Mouse (Mus musculus): ENCODE measurements around the gene Rragc. TPM values are rescaled to one million over a fixed set of nuclear protein-coding genes. Genes with fewer than 3 reads are reported as not detected.
"Not testable (repeated sequence)": the region's sequence is repeated elsewhere in the genome, so short reads cannot be mapped to it uniquely, and the experiment has no call there.

The Rragc gene
- polyA plus RNA-seq, 1 experiment from 2014 or later, result 34.2 TPM

- Histone ChIP-seq H3K27me3 (ENCODE audit: poor library complexity, severe bottlenecking) (no peaks in the 10 kb centered on the region), H3K4me3 (no peak overlapping the region), H3K36me3 (replicated peaks) (peaks cover 96% of the 10 kb centered on the region), H3K9me3 (no peaks in the 10 kb centered on the region), H3K4me1 (no peaks in the 10 kb centered on the region), H3K27ac (no peak overlapping the region)
- no peak for DNase-seq (ENCODE audit: extremely low spot score, low spot score)
These were observed 10.7 kb downstream of the Rragc start for GRCm38 (mm10) chr4:123927961-123928360.

GRCm38 (mm10) chr4:123929994-123930393 lies 12.7 kb downstream of the Rragc start:
- DNase-seq (ENCODE audit: extremely low spot score, low spot score), result no peak
- H3K4me3 ChIP-seq, result no peak overlapping the region
- no peaks in the 10 kb centered on the region for H3K4me1 ChIP-seq
- 94% methylated on average over 4 of the region's 4 CpGs for WGBS
- no peak overlapping the region for H3K27ac ChIP-seq
- H3K36me3 ChIP-seq (replicated peaks), result peaks cover 93% of the 10 kb centered on the region
- no peaks in the 10 kb centered on the region for H3K9me3 ChIP-seq
- H3K27me3 ChIP-seq (ENCODE audit: poor library complexity, severe bottlenecking), result no peaks in the 10 kb centered on the region

GRCm38 (mm10) chr4:123934306-123934705 lies 17.1 kb downstream of the Rragc start:
- Histone ChIP-seq H3K9me3 (no peaks in the 10 kb centered on the region), H3K4me3 (no peak overlapping the region), H3K27me3 (ENCODE audit: poor library complexity, severe bottlenecking) (no peaks in the 10 kb centered on the region), H3K27ac (no peak overlapping the region), H3K36me3 (replicated peaks) (peaks cover 77% of the 10 kb centered on the region), H3K4me1 (no peaks in the 10 kb centered on the region)
- DNase-seq (ENCODE audit: extremely low spot score, low spot score), result no peak
- 92% methylated on average over 4 of the region's 4 CpGs for WGBS

- no peak for DNase-seq (ENCODE audit: extremely low spot score, low spot score)
- Histone ChIP-seq H3K9me3 (no peaks in the 10 kb centered on the region), H3K4me1 (no peaks in the 10 kb centered on the region), H3K36me3 (replicated peaks) (peaks cover 59% of the 10 kb centered on the region), H3K27me3 (ENCODE audit: poor library complexity, severe bottlenecking) (no peaks in the 10 kb centered on the region), H3K27ac (no peak overlapping the region), H3K4me3 (no peak overlapping the region)
- WGBS, result 92% methylated on average over 7 of the region's 7 CpGs
These were observed 18.8 kb downstream of the Rragc start for GRCm38 (mm10) chr4:123936059-123936458.

GRCm38 (mm10) chr4:123939838-123940237 lies 22.6 kb downstream of the Rragc start:
- peak; percentile 82 for DNase-seq (ENCODE audit: extremely low spot score, low spot score)
- H3K27ac ChIP-seq, result no peak overlapping the region
- H3K36me3 ChIP-seq (replicated peaks), result peaks cover 25% of the 10 kb centered on the region
- no peaks in the 10 kb centered on the region for H3K9me3 ChIP-seq
- 7% methylated on average over 4 of the region's 4 CpGs for WGBS
- H3K27me3 ChIP-seq (ENCODE audit: poor library complexity, severe bottlenecking), result no peaks in the 10 kb centered on the region
- H3K4me1 ChIP-seq, result no peaks in the 10 kb centered on the region
- no peak overlapping the region for H3K4me3 ChIP-seq

- H3K4me1 ChIP-seq; H3K27ac ChIP-seq; H3K27me3 ChIP-seq (ENCODE audit: poor library complexity, severe bottlenecking); DNase-seq (ENCODE audit: extremely low spot score, low spot score); H3K4me3 ChIP-seq; H3K9me3 ChIP-seq: not testable (repeated sequence)
- 84% methylated on average over 7 of the region's 7 CpGs for WGBS
- H3K36me3 ChIP-seq (replicated peaks), result peaks cover 14% of the 10 kb centered on the region
These were observed 23.6 kb downstream of the Rragc start for GRCm38 (mm10) chr4:123940878-123941277.

GRCm38 (mm10) chr4:123946701-123947100 lies 29.5 kb downstream of the Rragc start:
- no peak for DNase-seq (ENCODE audit: extremely low spot score, low spot score)
- H3K4me1 ChIP-seq, result no peaks in the 10 kb centered on the region
- 88% methylated on average over 4 of the region's 4 CpGs for WGBS
- no peaks in the 10 kb centered on the region for H3K9me3 ChIP-seq
- no peaks in the 10 kb centered on the region for H3K36me3 ChIP-seq (replicated peaks)
- H3K27me3 ChIP-seq (ENCODE audit: poor library complexity, severe bottlenecking), result peaks cover 20% of the 10 kb centered on the region
- H3K4me3 ChIP-seq, result no peak overlapping the region
- no peak overlapping the region for H3K27ac ChIP-seq

GRCm38 (mm10) chr4:123947149-123947548 lies 29.9 kb downstream of the Rragc start:
- Histone ChIP-seq H3K4me1 (no peaks in the 10 kb centered on the region), H3K27me3 (ENCODE audit: poor library complexity, severe bottlenecking) (peaks cover 24% of the 10 kb centered on the region), H3K36me3 (replicated peaks) (no peaks in the 10 kb centered on the region), H3K4me3 (no peak overlapping the region), H3K9me3 (no peaks in the 10 kb centered on the region), H3K27ac (no peak overlapping the region)
- 83% methylated on average over 5 of the region's 5 CpGs for WGBS
- no peak for DNase-seq (ENCODE audit: extremely low spot score, low spot score)

GRCm38 (mm10) chr4:123948901-123949300 lies 31.7 kb downstream of the Rragc start:
- WGBS, result 92% methylated on average over 6 of the region's 6 CpGs
- Histone ChIP-seq H3K4me1 (no peaks in the 10 kb centered on the region), H3K9me3 (no peaks in the 10 kb centered on the region), H3K27me3 (ENCODE audit: poor library complexity, severe bottlenecking) (peaks cover 25% of the 10 kb centered on the region), H3K36me3 (replicated peaks) (no peaks in the 10 kb centered on the region), H3K4me3 (no peak overlapping the region), H3K27ac (no peak overlapping the region)
- no peak for DNase-seq (ENCODE audit: extremely low spot score, low spot score)

GRCm38 (mm10) chr4:123949649-123950048 lies 32.4 kb downstream of the Rragc start:
- WGBS, result 81% methylated on average over 10 of the region's 10 CpGs

GRCm38 (mm10) chr4:123952059-123952458 lies 34.8 kb downstream of the Rragc start:
- WGBS, result 60% methylated on average over 8 of the region's 8 CpGs
- Histone ChIP-seq H3K27ac (no peak overlapping the region), H3K36me3 (replicated peaks) (no peaks in the 10 kb centered on the region), H3K27me3 (ENCODE audit: poor library complexity, severe bottlenecking) (peaks cover 49% of the 10 kb centered on the region), H3K4me3 (no peak overlapping the region), H3K4me1 (peaks cover 7% of the 10 kb centered on the region), H3K9me3 (no peaks in the 10 kb centered on the region)
- DNase-seq (ENCODE audit: extremely low spot score, low spot score), result no peak

More at GRCm38 (mm10) chr4:123949649-123950048, 32.4 kb downstream of the Rragc start:
- H3K4me3 ChIP-seq, result no peak overlapping the region
- peaks cover 29% of the 10 kb centered on the region for H3K27me3 ChIP-seq (ENCODE audit: poor library complexity, severe bottlenecking)
- no peaks in the 10 kb centered on the region for H3K36me3 ChIP-seq (replicated peaks)
- H3K9me3 ChIP-seq, result no peaks in the 10 kb centered on the region
- no peak overlapping the region for H3K27ac ChIP-seq
- DNase-seq (ENCODE audit: extremely low spot score, low spot score), result no peak
- H3K4me1 ChIP-seq, result no peaks in the 10 kb centered on the region

GRCm38 (mm10) chr4:123956703-123957491 lies 39.7 kb downstream of the Rragc start:
- Histone ChIP-seq H3K27me3 (ENCODE audit: poor library complexity, severe bottlenecking) (peaks cover 52% of the 10 kb centered on the region), H3K4me3 (peak overlapping the region; percentile 39), H3K4me1 (peaks cover 22% of the 10 kb centered on the region), H3K36me3 (replicated peaks) (no peaks in the 10 kb centered on the region), H3K27ac (peak overlapping the region; percentile 56; the same call in 1 of the 2 replicates), H3K9me3 (no peaks in the 10 kb centered on the region)
- peak; percentile 85 for DNase-seq (ENCODE audit: extremely low spot score, low spot score)
- 6% methylated on average over 31 of the region's 31 CpGs for WGBS

GRCm38 (mm10) chr4:123957492-123957808 lies 40.2 kb downstream of the Rragc start:
- WGBS, result 46% methylated on average over 4 of the region's 4 CpGs
- Histone ChIP-seq H3K9me3 (no peaks in the 10 kb centered on the region), H3K27me3 (ENCODE audit: poor library complexity, severe bottlenecking) (peaks cover 49% of the 10 kb centered on the region), H3K36me3 (replicated peaks) (no peaks in the 10 kb centered on the region), H3K27ac (no peak overlapping the region), H3K4me1 (peaks cover 26% of the 10 kb centered on the region), H3K4me3 (peak overlapping the region; percentile 39; the same call in 1 of the 2 replicates)
- DNase-seq (ENCODE audit: extremely low spot score, low spot score), result no peak
